Mouse (Mus musculus): Measurements from ENCODE around the gene Ifna12.
"Not testable (repeated sequence)": the region's sequence is repeated elsewhere in the genome, so short reads cannot be mapped to it uniquely, and the experiment has no call there.

Ifna12 gene

DNA sequence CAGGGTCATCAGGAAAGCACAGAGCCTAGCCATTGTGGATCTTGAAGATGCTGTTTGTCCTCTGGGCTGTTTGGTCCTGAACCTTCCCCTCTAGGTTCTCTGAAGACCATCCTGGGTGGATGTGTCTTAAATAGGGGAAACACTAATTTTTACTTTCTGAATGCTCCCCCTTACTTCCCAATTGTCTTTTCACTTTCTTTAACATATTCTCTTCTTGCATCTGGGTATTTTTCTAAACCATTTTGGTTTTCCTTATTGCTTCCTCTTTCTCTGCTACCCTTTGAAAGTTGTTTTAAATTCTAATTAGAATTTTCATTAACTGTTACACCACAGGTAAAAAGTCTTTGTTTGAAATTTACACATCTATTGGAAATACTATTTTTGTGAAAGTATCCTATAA, at the start of gene Ifna12:
Ifna12 (minus strand) TSS at position 101 of the 400 bp plus-strand sequence.
- DNase-seq = no peak

DNA sequence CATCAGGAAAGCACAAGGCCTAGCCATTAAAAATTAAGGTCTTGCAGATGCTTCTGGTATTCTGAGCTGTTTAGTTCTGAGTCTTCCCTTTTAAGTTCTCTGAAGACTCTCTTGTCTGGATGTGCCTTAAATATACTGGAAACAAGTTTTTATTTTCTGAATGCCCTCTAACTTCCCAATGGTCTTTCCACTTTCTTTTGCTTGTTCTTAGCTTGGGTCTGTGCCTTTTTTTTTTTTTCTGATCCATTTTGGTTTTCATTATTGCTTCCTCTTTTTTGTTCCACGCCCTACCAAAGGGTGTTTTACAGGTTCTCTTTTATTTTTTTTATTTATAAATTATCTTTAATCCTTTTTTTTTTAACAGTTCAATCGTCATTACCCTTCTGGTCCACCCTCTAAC, 41.2 kb upstream of the Ifna12 start, which contains the start of gene Ifna13:
Ifna13 (minus strand) TSS at position 101 of the 400 bp plus-strand sequence.
- DNase-seq = no peak

DNA sequence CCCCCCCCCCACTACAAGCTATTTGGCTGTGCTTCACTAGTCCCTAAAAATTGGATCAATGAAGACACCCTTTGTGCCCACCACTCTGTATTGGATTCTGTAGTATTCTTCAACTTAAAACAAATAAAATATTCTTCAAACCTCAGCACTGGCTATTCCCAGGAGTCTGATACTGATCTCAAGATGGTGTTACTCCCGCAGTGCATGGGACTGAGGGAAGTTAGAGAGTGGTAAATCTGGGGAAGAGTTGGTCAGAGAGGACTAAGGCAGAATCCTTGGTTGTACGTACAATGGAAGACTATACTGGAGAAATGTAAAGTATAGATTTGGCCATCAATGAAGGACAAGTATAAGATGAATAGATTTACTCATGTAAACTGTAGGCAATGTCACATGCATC, 39.4 kb upstream of the Ifna12 start:
- no peak for DNase-seq

DNA sequence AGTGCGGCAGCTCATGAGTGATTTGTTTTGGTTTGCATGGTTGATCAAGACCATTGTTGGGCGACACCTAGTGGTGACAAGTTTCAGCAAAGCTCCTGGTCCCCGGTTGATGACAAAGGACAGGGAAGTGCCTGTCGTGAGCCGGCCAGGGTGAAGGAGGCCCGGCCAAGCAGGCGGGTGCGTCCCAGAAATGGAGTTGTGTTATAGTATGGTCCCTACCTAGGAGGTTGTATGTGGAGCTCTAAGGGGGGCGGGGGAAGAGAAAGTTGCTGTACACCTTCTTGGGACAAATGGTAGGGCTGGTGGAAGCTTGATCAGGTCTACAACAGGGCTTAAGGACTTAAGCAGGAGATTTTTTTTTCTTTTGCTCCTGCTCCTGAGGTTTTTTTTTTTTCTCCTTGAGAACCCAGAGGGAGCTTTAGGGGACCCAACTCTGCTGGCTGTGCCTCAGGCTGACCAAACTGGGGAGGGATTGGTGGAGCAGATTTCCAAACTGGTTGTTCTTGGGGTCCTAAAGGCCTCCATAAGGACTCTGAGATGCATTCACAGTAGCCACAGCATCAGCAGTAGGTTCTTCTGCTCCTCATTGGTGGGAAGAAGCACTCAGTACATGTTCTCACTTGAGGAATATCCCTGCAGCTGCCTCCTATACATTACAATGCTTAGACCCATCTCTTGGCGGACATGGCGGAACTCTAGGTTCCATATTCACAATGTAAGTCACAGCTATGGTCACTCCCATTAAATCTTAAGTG, 38.1 kb upstream of the Ifna12 start:
- peak; percentile 95 for DNase-seq

DNA sequence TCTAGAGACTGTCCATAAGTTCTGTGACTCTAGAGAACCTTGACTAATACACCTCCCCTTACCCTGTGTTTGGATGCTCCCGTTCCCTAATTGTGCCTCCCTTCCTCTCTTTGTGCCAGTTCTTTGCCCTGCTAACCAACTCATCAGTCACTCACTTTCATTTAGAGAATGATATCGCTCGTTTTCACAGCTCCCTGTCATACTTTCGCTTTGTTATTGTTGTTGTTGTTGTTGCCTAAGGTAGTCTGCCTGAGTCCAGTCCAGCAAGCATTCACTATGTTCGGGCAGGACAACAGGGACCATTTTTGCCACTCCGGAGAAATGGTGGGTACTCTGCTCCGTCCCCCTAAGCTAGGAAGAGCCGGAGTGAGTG, 37.5 kb upstream of the Ifna12 start:
- DNase-seq = no peak

DNA sequence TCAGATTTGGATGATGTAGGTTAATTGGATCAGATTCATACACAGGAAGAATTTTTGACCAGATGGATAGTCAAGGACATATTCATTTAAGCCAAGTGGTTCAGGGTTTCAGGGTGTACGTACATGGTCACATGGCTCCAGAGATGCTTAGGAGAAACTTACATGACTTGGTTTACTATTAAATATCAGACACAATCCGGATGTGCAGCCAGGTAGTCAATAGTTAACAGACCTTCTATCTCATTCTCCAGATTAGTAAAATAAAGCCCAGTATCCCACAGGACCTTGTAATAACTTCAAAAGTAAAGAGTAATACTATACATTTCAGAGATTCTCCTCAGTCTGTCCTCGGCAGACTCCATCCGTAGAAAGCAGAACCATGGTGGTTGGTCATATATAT, 31.1 kb upstream of the Ifna12 start, which contains the start of gene C87499:
C87499 (minus strand) TSS at position 101 of the 400 bp plus-strand sequence.
- no peak for DNase-seq

DNA sequence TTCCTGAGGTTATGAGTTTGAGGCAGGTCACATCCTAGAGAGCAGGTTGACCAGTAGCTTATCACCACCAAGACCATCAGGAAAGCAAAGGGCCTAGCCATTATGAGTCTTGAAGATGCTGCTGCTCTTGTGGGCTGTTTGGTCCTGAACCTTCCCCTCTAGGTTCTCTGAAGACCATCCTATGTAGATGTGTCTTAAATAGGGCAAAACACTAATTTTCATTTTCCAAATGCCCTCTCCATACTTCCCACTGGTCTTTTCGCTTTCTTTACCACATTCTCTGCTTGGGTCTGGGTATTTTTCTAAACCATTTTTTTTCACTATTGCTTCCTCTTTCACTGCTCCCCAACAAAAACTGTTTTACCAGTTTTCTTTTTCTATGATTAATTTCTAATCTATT, 10.9 kb downstream of the Ifna12 start, which contains the start of gene Ifna9:
Ifna9 (minus strand) TSS at position 101 of the 400 bp plus-strand sequence.
- no peak for DNase-seq

DNA sequence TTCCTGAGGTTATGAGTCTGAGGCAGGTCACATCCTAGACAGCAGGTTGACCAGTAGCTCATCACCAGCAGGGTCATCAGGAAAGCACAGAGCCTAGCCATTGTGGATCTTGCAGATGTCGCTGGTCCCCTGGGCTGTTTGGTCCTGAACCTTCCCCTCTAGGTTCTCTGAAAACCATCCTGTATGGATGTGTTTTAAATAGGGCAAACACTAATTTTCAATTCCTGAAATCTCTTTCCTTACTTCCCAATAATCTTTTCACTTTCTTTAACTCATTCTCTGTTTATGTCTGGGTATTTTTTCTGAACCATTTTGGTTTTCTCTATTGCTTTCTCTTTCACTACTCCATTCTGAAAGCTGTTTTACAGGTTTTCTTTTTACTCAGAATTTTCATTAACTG, 31.5 kb downstream of the Ifna12 start, which contains the start of gene Ifna14:
Ifna14 (minus strand) TSS at position 101 of the 400 bp plus-strand sequence.
- no peak for DNase-seq

DNA sequence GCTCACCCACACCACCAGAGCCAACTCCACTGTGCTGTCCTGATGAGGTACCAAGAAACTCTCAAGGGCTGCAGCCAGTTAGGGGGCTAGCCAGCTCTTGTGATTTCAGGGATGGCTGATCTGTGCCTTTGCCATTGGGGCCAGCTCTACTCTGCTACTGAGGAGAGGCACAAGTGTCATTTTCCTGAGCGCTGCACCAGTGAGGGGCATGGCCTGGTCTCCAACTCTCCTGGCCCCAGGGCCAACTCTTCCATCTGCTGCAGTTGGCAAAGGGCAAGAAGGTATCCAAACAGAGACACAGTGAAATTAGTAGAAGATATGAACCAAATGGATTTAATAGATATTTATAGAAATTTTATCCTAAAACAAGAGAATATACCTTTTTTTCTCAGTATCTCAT, 41.4 kb downstream of the Ifna12 start:
- no peak for DNase-seq

DNA sequence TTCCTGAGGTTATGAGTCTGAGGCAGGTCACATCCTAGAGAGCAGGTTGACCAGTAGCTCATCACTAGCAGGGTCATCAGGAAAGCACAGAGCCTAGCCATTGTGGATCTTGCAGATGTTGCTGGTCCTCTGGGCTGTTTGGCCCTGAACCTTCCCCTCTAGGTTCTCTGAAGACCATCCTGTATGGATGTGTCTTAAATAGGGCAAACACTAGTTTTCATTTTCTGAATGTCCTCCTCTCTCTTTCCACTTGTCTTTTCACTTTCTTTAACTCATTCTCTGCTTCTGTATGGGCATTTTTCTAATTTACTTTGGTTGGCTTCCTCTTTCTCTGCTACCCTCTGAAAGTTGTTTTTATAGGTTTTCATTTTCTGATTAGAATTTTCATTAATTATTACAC, 45.0 kb downstream of the Ifna12 start, which contains the start of gene Ifna15:
Ifna15 (minus strand) TSS at position 101 of the 400 bp plus-strand sequence.
- not testable (repeated sequence) for DNase-seq

Data from liver (tissue).